Mouse (Mus musculus) hindbrain, postnatal 0 days (tissue): ENCODE data around the gene Arhgap15. TPM values are rescaled to one million over a fixed set of nuclear protein-coding genes. Genes with fewer than 3 reads are reported as not detected.

Source experiments
- ATAC-seq: fragments of 200-750 bp; cut with Nextera tagmentation; 2 replicates; pipeline ENCODE4 v1.8.0; 2017; ENCODE audit warnings: mild to moderate bottlenecking, moderate TSS enrichment, moderate library complexity
- DNase-seq: peaks from one replicate; pipeline ENCODE4 v3.0.0-alpha.2; 2015; ENCODE audit warnings: low spot score
- H3K27ac ChIP-seq: fragments of 300-500 bp; sonication (generic); 2 replicates; pipeline ENCODE4 v1.5.1; 2014; ENCODE audit warnings: mild to moderate bottlenecking
- H3K27me3 ChIP-seq: fragments of 300-500 bp; sonication (generic); 2 replicates; pipeline ENCODE4 v1.6.1; 2014; ENCODE audit warnings: low read length, mixed read lengths; ENCODE audit not compliant: insufficient read depth
- H3K36me3 ChIP-seq: fragments of 300-500 bp; sonication (generic); 2 replicates; pipeline ENCODE4 v1.6.1; 2014; ENCODE audit warnings: low read length, mixed read lengths; ENCODE audit not compliant: insufficient read depth
- H3K4me1 ChIP-seq: fragments of 300-500 bp; sonication (generic); 2 replicates; pipeline ENCODE4 v1.6.1; 2014; ENCODE audit warnings: antibody characterized with exemption, low read length, mixed read lengths; ENCODE audit not compliant: insufficient read depth
- H3K4me2 ChIP-seq: fragments of 300-500 bp; sonication (generic); 2 replicates; pipeline ENCODE4 v1.6.1; 2014; ENCODE audit warnings: low read depth, mild to moderate bottlenecking, low read length, moderate library complexity, mixed read lengths
- H3K4me3 ChIP-seq: fragments of 300-500 bp; sonication (generic); 2 replicates; pipeline ENCODE4 v1.5.1; 2014; ENCODE audit warnings: low read length
- H3K9ac ChIP-seq: fragments of 300-500 bp; sonication (generic); replicated peaks from 2 replicates; pipeline ENCODE4 v1.6.1; 2014; ENCODE audit warnings: mild to moderate bottlenecking, low read length, moderate library complexity, mixed read lengths
- H3K9me3 ChIP-seq: fragments of 300-500 bp; sonication (generic); 2 replicates; pipeline ENCODE4 v1.6.1; 2016; ENCODE audit warnings: low read length, mixed read lengths
- CTCF ChIP-seq: IDR thresholded peaks from 2 replicates; pipeline ENCODE4 v1.5.1; 2016; ENCODE audit warnings: antibody characterized with exemption, control low read depth, low read depth
- WGBS: fragments of 180-500 bp; shearing (Covaris S2); extraction: QIAGEN DNeasy Blood & Tissue Kit; methylation state at CpG from one replicate; pipeline ENCODE4 v1.1.7; 2014; 5-methylcytosine and 5-hydroxymethylcytosine counted together
- polyA plus RNA-seq: library from polyadenylated mRNA; unstranded; fragments of >200 nt; fragmentation: Nextera tagmentation; extraction: Ambion mirVana; gene quantifications from 2 replicates; pipeline ENCODE4 v1.2.1, GENCODE M21; 2015
- total RNA-seq: library from RNA; depleted of rRNA; stranded (reverse); fragments of >200 nt; gene quantifications from 2 replicates; pipeline ENCODE4 v1.2.3, GENCODE M21; 2014

Arhgap15 gene
- total and polyA plus RNA-seq, 2 experiments from 2014 or later, result 2.0 to 4.0 TPM

- no peaks in the 10 kb centered on the region for H3K4me1 ChIP-seq
- H3K4me2 ChIP-seq, result no peak overlapping the region
- H3K27ac ChIP-seq, result no peak overlapping the region
- H3K9ac ChIP-seq, result no peak overlapping the region
- no peaks in the 10 kb centered on the region for H3K9me3 ChIP-seq
- WGBS, result 98% methylated on average over 3 of the region's 3 CpGs
- H3K36me3 ChIP-seq, result no peaks in the 10 kb centered on the region
- ATAC-seq (no peak), DNase-seq (no peak)
- H3K27me3 ChIP-seq, result no peaks in the 10 kb centered on the region
- no peak for TF ChIP-seq CTCF
- no peak overlapping the region for H3K4me3 ChIP-seq
Measured at GRCm38 (mm10) chr2:43755899-43756298, 7.3 kb downstream of the Arhgap15 start.

- ATAC-seq (no peak), DNase-seq (no peak)
- Histone ChIP-seq H3K4me3 (no peak overlapping the region), H3K27ac (no peak overlapping the region), H3K4me1 (no peaks in the 10 kb centered on the region), H3K4me2 (no peak overlapping the region), H3K9me3 (no peaks in the 10 kb centered on the region), H3K9ac (no peak overlapping the region), H3K36me3 (no peaks in the 10 kb centered on the region), H3K27me3 (no peaks in the 10 kb centered on the region)
- 81% methylated on average over 2 of the region's 2 CpGs for WGBS
- no peak for TF ChIP-seq CTCF
Measured at GRCm38 (mm10) chr2:43756626-43757025, 8.0 kb downstream of the Arhgap15 start.

GRCm38 (mm10) chr2:43761735-43762134 lies 13.1 kb downstream of the Arhgap15 start:
- Histone ChIP-seq H3K27me3 (no peaks in the 10 kb centered on the region), H3K9me3 (no peaks in the 10 kb centered on the region), H3K9ac (no peak overlapping the region), H3K27ac (no peak overlapping the region), H3K4me3 (no peak overlapping the region), H3K36me3 (no peaks in the 10 kb centered on the region), H3K4me1 (no peaks in the 10 kb centered on the region), H3K4me2 (no peak overlapping the region)
- TF ChIP-seq CTCF, result no peak
- ATAC-seq, result no peak
- no peak for DNase-seq
- 81% methylated on average over 3 of the region's 3 CpGs for WGBS

- Histone ChIP-seq H3K36me3 (no peaks in the 10 kb centered on the region), H3K4me2 (no peak overlapping the region), H3K27ac (no peak overlapping the region), H3K4me1 (no peaks in the 10 kb centered on the region), H3K9ac (no peak overlapping the region), H3K4me3 (no peak overlapping the region), H3K9me3 (no peaks in the 10 kb centered on the region), H3K27me3 (no peaks in the 10 kb centered on the region)
- no peak for ATAC-seq
- DNase-seq, result no peak
- 59% methylated on average over 5 of the region's 5 CpGs for WGBS
- TF ChIP-seq CTCF, result no peak
Measured at GRCm38 (mm10) chr2:43763279-43763678, 14.7 kb downstream of the Arhgap15 start.

- Histone ChIP-seq H3K9ac (no peak overlapping the region), H3K4me2 (no peak overlapping the region), H3K4me3 (no peak overlapping the region), H3K27me3 (no peaks in the 10 kb centered on the region), H3K36me3 (no peaks in the 10 kb centered on the region), H3K4me1 (no peaks in the 10 kb centered on the region), H3K27ac (no peak overlapping the region), H3K9me3 (no peaks in the 10 kb centered on the region)
- ATAC-seq (no peak), DNase-seq (no peak)
- 77% methylated on average over 1 of the region's 1 CpGs for WGBS
- no peak for TF ChIP-seq CTCF
Measured at GRCm38 (mm10) chr2:43764456-43764855, 15.8 kb downstream of the Arhgap15 start.

GRCm38 (mm10) chr2:43766200-43766599 lies 17.6 kb downstream of the Arhgap15 start:
- Histone ChIP-seq H3K9me3 (no peaks in the 10 kb centered on the region), H3K4me3 (no peak overlapping the region), H3K9ac (no peak overlapping the region), H3K27me3 (no peaks in the 10 kb centered on the region), H3K36me3 (no peaks in the 10 kb centered on the region), H3K4me2 (no peak overlapping the region), H3K4me1 (no peaks in the 10 kb centered on the region), H3K27ac (no peak overlapping the region)
- ATAC-seq (no peak), DNase-seq (no peak)
- TF ChIP-seq CTCF, result no peak
- 95% methylated on average over 3 of the region's 3 CpGs for whole genome bisulfite sequencing

- 95% methylated on average over 2 of the region's 2 CpGs for WGBS
- DNase-seq, result no peak
- Histone ChIP-seq H3K4me3 (no peak overlapping the region), H3K27me3 (no peaks in the 10 kb centered on the region), H3K4me1 (no peaks in the 10 kb centered on the region), H3K4me2 (no peak overlapping the region), H3K9ac (no peak overlapping the region), H3K9me3 (no peaks in the 10 kb centered on the region), H3K36me3 (no peaks in the 10 kb centered on the region), H3K27ac (no peak overlapping the region)
- ATAC-seq, result no peak
- TF ChIP-seq CTCF, result no peak
Measured at GRCm38 (mm10) chr2:43769850-43770570, 21.4 kb downstream of the Arhgap15 start.
